Mouse (Mus musculus) forebrain, embryonic 10.5 days (tissue): ENCODE measurements at regions not wholly inside any gene's neighbourhood (a gene's known extent, or its start where the extent isn't known, plus 50 kb on each side); places are given as distances from the start of the nearest gene placed in this dataset.

Experiments used
- DNase-seq: peaks from one replicate; pipeline ENCODE4 v3.0.0-alpha.2; 2017; ENCODE audit warnings: low spot score; ENCODE audit errors: extremely low spot score
- H3K27ac ChIP-seq: fragments of 300-500 bp; sonication (generic); 2 replicates; pipeline ENCODE4 v1.5.1; 2016; ENCODE audit warnings: mild to moderate bottlenecking
- H3K27me3 ChIP-seq: fragments of 300-500 bp; sonication (generic); 2 replicates; pipeline ENCODE4 v1.6.1; 2016; ENCODE audit warnings: mild to moderate bottlenecking; ENCODE audit not compliant: poor library complexity, severe bottlenecking
- H3K36me3 ChIP-seq: fragments of 300-500 bp; sonication (generic); replicated peaks from 2 replicates; pipeline ENCODE4 v1.6.1; 2016; ENCODE audit warnings: mild to moderate bottlenecking, moderate library complexity
- H3K4me1 ChIP-seq: fragments of 300-500 bp; sonication (generic); 2 replicates; pipeline ENCODE4 v1.6.1; 2016
- H3K4me3 ChIP-seq: fragments of 300-500 bp; sonication (generic); 2 replicates; pipeline ENCODE4 v1.5.1; 2016; ENCODE audit warnings: mild to moderate bottlenecking, moderate library complexity
- H3K9me3 ChIP-seq: fragments of 300-500 bp; sonication (generic); 2 replicates; pipeline ENCODE4 v1.6.1; 2016; ENCODE audit warnings: mild to moderate bottlenecking, moderate library complexity
- WGBS: fragments of 180-500 bp; shearing (Covaris S2); methylation state at CpG from one replicate; pipeline ENCODE4 v1.1.7; 2016; 5-methylcytosine and 5-hydroxymethylcytosine counted together

DNA sequence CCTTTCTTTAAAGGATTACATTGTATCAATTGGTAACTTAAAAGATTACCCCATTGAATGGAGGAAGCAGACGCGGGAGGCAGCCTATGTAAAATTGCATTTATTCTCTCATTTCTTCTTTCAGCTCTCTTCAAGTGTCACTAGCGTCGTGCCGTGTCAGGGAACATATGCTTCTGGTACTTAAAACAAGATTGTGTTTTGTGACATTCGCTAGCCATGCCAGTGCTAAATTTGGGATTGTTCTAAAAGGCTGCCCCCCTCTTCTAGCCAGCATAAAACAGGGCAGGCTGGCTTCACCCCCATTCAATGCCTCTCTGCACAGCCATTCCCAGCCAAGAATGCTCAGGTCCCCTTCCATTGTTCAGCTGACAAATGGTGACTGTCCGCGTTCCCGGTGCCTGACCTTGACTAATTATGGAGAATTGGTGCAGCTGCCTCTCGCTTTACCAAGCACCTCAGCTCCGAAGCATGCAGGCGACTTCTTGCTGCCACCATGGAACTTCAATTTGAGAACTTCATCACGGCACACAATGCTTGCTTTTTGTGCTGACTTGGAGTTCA is 316.8 kb upstream of the Adamts16 start:
- WGBS = 27% methylated on average over 13 of the region's 13 CpGs
- peaks cover 23% of the 10 kb centered on the region for H3K4me1 ChIP-seq
- H3K4me3 ChIP-seq = peak overlapping the region; percentile 13
- H3K36me3 ChIP-seq = no peaks in the 10 kb centered on the region
- DNase-seq = peak; percentile 60
- H3K27me3 ChIP-seq = peaks cover 97% of the 10 kb centered on the region
- no peak overlapping the region for H3K27ac ChIP-seq
- H3K9me3 ChIP-seq = no peaks in the 10 kb centered on the region

DNA sequence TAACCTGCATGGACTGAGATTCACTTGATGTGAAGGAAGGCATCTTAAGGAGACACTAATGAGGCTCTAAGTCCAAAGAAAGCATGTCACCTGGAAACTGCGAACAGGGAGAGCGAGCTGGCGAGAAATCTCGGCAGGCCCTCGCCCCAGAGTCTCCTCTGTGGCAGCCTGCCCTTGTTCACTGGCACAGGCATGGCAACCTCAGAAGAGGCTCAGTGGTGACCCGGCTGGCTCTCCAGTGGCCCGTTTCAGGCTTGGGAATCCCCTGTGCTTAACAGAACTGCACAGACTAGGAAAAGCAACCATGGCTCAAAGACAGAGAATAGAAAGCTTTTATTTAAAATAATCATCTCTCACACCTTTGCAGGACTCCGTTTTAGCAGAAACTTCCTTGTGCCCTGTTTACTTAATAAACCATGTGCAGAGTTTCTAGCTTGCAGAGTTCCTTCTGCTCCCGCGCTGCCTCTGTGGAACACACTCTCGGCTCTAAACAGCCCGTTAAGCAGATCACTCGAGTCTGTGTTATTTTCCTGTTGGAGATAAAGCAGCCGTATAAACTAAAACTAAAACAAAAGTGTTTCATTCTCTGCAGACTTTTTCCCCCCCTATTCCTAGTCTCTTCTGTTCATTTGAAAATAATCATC is 316.2 kb upstream of the Adamts16 start:
- H3K9me3 ChIP-seq = no peaks in the 10 kb centered on the region
- peaks cover 97% of the 10 kb centered on the region for H3K27me3 ChIP-seq
- H3K4me3 ChIP-seq = peak overlapping the region; percentile 13
- 58% methylated on average over 14 of the region's 14 CpGs for WGBS
- peak overlapping the region; percentile 35; the same call in 1 of the 2 replicates for H3K27ac ChIP-seq
- H3K36me3 ChIP-seq = no peaks in the 10 kb centered on the region
- DNase-seq = no peak
- H3K4me1 ChIP-seq = peaks cover 23% of the 10 kb centered on the region

DNA sequence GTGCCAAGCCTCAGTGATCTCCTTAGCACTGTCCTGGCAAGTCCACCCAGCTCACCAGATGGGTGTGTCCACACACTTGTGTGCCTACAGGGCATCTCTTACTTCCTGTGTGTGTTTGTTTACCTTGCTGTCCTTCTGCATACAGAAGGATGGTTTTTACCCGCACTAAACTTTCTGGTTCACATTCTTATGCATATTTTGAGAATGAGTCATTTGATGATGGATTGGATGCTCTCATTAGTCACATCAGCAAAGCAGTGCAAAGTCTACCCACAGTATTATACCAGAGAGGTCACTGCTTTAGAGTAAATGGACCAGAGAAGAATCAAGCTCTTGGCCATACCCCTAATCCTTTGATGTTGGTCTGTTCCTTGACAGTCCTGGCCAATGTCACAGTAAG is 308.5 kb upstream of the Adamts16 start:
- Histone ChIP-seq H3K4me1 (peaks cover 18% of the 10 kb centered on the region), H3K4me3 (no peak overlapping the region), H3K27ac (no peak overlapping the region), H3K36me3 (no peaks in the 10 kb centered on the region), H3K9me3 (no peaks in the 10 kb centered on the region), H3K27me3 (peaks cover 93% of the 10 kb centered on the region)
- 83% methylated on average over 1 of the region's 1 CpGs for WGBS
- DNase-seq = no peak

GRCm38 (mm10) chr13:71149303-71149696 is 307.7 kb upstream of the Adamts16 start:
- Histone ChIP-seq H3K4me3 (no peak overlapping the region), H3K9me3 (no peaks in the 10 kb centered on the region), H3K27me3 (peaks cover 93% of the 10 kb centered on the region), H3K27ac (no peak overlapping the region), H3K36me3 (no peaks in the 10 kb centered on the region), H3K4me1 (peaks cover 18% of the 10 kb centered on the region)
- WGBS = 55% methylated on average over 5 of the region's 5 CpGs
- no peak for DNase-seq

DNA sequence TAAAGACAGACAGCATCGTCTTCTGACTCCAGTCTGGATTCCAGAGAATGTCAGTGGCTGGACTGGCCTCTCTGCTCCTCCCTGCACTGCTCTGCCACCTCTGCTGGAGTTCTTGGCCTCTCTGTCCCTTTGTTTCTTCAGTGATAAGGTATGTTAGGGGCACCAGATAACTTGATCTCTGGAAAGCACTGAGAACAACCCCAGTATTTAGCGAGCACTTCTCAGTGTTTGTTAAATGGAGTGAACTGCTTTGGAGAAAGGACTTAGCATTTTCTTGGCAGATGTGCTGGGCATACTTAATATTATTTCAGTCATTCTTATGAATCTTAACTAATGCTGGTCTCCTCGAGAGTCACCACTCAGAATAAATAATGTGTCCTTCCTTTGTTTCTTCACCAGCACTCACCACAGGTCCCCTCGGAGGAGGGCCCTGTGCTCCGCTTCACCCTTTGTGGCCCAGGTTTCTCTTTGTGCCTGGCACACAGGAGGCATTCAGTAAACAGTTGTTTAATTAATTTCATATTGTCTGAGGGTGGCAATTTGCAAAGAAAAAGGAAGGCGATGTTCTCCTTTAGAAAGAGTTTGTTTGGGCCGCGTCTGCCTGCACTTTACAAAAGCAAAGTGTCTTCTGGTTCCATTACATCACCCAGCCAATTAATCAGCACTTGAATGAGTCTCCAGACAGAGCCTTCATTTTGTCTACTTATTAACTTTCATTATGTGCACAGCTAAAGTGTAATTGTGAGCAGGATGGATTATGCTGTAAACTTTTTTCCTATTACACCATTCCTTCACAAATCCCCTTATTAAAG is 307.1 kb upstream of the Adamts16 start:
- Histone ChIP-seq H3K27ac (peak overlapping the region; percentile 67; the same call in 1 of the 2 replicates), H3K36me3 (no peaks in the 10 kb centered on the region), H3K9me3 (no peaks in the 10 kb centered on the region), H3K4me1 (peaks cover 18% of the 10 kb centered on the region), H3K27me3 (peaks cover 91% of the 10 kb centered on the region), H3K4me3 (no peak overlapping the region; the same call in 1 of the 2 replicates)
- DNase-seq = no peak
- 7% methylated on average over 8 of the region's 8 CpGs for WGBS

GRCm38 (mm10) chr13:71146859-71147443 is 305.3 kb upstream of the Adamts16 start:
- no peaks in the 10 kb centered on the region for H3K9me3 ChIP-seq
- peaks cover 87% of the 10 kb centered on the region for H3K27me3 ChIP-seq
- no peak overlapping the region for H3K4me3 ChIP-seq
- no peaks in the 10 kb centered on the region for H3K36me3 ChIP-seq
- WGBS = 79% methylated on average over 3 of the region's 3 CpGs
- H3K4me1 ChIP-seq = peaks cover 18% of the 10 kb centered on the region
- no peak for DNase-seq
- H3K27ac ChIP-seq = no peak overlapping the region

DNA sequence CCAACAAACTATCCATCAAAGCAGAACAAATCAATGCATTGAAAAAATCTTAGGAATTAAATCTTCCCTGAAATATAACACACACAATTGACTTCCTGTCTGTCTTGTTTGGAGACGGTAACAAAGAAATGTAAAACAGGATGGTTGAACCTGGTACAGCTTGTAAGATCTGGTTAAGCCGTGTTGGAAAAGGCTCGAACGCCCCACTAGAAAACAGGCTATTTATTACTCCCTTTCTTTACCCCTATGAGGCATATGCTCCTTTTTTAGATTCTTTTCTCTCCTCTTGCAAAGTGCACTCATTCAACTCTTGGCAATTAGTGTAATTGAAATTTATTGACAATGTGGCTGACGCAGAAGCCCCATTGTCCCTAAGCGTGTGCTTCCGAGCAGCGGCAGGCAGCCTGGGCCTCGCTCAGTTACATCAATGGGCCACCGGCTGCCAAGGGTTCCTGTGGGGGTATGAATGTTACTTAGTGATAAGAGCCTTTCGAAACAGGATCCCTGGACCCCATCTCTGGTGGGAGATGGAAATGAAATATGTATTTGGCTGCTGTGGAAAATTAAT is 297.2 kb upstream of the Adamts16 start:
- Histone ChIP-seq H3K27ac (no peak overlapping the region), H3K4me1 (peaks cover 20% of the 10 kb centered on the region), H3K9me3 (no peaks in the 10 kb centered on the region), H3K4me3 (no peak overlapping the region), H3K36me3 (no peaks in the 10 kb centered on the region), H3K27me3 (peaks cover 76% of the 10 kb centered on the region)
- DNase-seq = no peak
- 37% methylated on average over 11 of the region's 11 CpGs for WGBS

DNA sequence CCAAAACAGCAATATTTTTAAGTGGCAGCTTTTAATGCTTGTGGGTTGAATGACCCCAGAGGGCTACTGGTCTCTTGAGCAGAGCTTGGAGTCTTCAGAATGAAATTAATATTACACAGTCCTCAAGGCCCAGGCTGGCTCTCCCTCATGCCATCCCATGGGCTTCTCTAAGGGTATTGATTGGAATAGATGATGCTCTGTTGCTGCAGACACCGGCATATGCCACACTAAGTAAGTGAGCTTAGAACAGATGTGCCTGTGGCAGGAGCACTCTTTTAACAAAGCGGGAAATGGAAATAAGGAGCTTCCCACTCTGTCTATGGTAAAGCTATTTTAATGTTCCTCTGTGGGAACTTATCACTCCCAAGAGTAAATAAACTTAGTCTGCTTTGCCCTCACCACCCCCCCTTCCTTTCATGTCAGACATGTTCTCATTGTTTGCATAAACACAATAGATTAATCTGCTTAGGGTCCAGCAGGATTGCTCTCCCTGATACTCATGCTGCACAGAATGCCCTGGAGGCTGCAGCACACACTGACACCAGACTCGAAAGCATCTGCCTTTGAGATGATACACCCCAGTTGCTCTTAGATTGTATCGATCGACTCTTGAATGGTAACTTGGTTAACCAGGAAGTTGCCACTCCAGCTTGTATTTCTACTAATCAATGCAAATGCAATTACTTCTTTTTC is 294.5 kb upstream of the Adamts16 start:
- no peak overlapping the region for H3K4me3 ChIP-seq
- no peak overlapping the region for H3K27ac ChIP-seq
- WGBS = 66% methylated on average over 5 of the region's 5 CpGs
- peaks cover 54% of the 10 kb centered on the region for H3K27me3 ChIP-seq
- H3K9me3 ChIP-seq = no peaks in the 10 kb centered on the region
- no peak for DNase-seq
- H3K4me1 ChIP-seq = peaks cover 20% of the 10 kb centered on the region
- H3K36me3 ChIP-seq = no peaks in the 10 kb centered on the region

DNA sequence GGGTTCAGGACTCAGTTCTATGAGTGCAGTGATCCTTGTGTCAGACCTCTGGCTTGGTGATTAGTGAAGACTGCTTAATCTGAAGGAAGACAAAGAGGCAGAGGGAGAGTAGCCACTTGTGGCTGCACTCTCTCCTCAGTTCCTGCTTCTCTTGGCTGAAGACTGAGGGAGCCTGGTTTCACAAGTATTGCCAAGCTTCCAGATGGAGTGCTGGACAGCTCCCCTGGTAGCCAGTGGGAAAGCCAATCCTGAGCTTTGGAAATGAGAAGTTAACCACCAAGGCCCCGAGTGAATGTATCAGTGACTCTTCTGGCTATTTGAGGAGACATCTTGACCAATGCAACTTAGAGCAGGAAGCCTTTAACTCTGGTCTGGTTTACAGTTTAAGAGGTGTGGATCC is 279.9 kb upstream of the Adamts16 start:
- Histone ChIP-seq H3K36me3 (no peaks in the 10 kb centered on the region), H3K4me1 (no peaks in the 10 kb centered on the region), H3K9me3 (no peaks in the 10 kb centered on the region), H3K4me3 (no peak overlapping the region), H3K27me3 (peaks cover 9% of the 10 kb centered on the region; the same call in 1 of the 2 replicates), H3K27ac (no peak overlapping the region)
- WGBS = 16% methylated on average over 1 of the region's 1 CpGs
- no peak for DNase-seq

GRCm38 (mm10) chr13:71108175-71108574 is 266.6 kb upstream of the Adamts16 start:
- Histone ChIP-seq H3K27ac (no peak overlapping the region), H3K4me1 (peaks cover 12% of the 10 kb centered on the region), H3K27me3 (peaks cover 50% of the 10 kb centered on the region), H3K36me3 (no peaks in the 10 kb centered on the region), H3K9me3 (no peaks in the 10 kb centered on the region), H3K4me3 (no peak overlapping the region)
- 91% methylated on average over 8 of the region's 8 CpGs for WGBS
- DNase-seq = no peak

DNA sequence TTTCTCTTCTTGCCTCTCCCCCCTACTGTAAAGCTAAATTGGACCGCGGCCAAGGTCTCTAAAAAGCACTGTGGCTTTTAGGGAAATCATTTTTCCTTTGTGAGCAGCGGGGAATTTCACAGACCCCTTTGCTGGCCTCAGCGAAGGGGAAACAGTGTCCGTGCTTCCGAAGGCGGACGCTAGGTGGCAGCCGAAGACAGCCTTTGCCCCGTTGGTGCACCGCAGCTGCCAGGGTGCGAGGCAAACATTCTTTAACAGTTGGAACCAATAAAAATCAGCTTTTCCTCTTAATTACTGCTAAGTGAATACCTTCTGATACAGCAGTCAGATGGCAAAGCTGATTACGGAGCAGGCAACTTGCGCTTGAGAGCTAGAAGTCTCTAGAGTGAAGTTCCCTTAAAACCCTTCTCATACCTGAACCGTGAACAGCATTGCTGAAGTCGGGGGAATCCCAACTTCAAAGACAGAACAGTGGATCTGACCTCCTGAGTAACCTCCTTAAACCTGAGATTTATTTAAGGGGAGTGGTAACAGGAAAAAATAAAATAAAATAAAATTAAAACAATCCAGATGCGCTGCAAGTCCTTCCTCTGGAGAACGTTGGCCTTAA is 263.7 kb upstream of the Adamts16 start:
- peak; percentile 79 for DNase-seq
- no peaks in the 10 kb centered on the region for H3K9me3 ChIP-seq
- H3K36me3 ChIP-seq = no peaks in the 10 kb centered on the region
- H3K27ac ChIP-seq = no peak overlapping the region
- peak overlapping the region; percentile 35 for H3K4me3 ChIP-seq
- 13% methylated on average over 18 of the region's 18 CpGs for WGBS
- peaks cover 78% of the 10 kb centered on the region for H3K27me3 ChIP-seq
- peaks cover 12% of the 10 kb centered on the region for H3K4me1 ChIP-seq
